Mouse (Mus musculus): ENCODE results near the gene Pepd.
A peak's percentile ranks its signal among the peaks of the same experiment; 100 is the strongest.

Pepd gene

GRCm38 (mm10) chr7:34911919-34912897, at the start of gene Pepd:
Pepd (plus strand) TSS chr7:34912379.
- peak; percentile 82 for DNase-seq (ENCODE audit: low spot score in 2 of 2)

- DNase-seq (ENCODE audit: low spot score in 2 of 2), result no peak
Measured at GRCm38 (mm10) chr7:34867289-34867688, 44.9 kb upstream of the Pepd start.

- no peak for DNase-seq (ENCODE audit: low spot score in 2 of 2)
Measured at GRCm38 (mm10) chr7:34869693-34870092, 42.5 kb upstream of the Pepd start.

- no peak for DNase-seq (ENCODE audit: low spot score in 2 of 2)
Measured at GRCm38 (mm10) chr7:34876787-34877186, 35.4 kb upstream of the Pepd start.

GRCm38 (mm10) chr7:34877820-34878219, 34.4 kb upstream of the Pepd start:
- DNase-seq (ENCODE audit: low spot score in 2 of 2), result peak; percentile 12 to 16

- DNase-seq (ENCODE audit: low spot score in 2 of 2), result no peak
Measured at GRCm38 (mm10) chr7:34888441-34888840, 23.7 kb upstream of the Pepd start.

- peak; percentile 8 to 12 for DNase-seq (ENCODE audit: low spot score in 2 of 2)
Measured at GRCm38 (mm10) chr7:34888891-34889290, 23.3 kb upstream of the Pepd start.

GRCm38 (mm10) chr7:34892845-34893244, 19.3 kb upstream of the Pepd start:
- DNase-seq (ENCODE audit: low spot score in 2 of 2), result no peak

GRCm38 (mm10) chr7:34896461-34896860, 15.7 kb upstream of the Pepd start:
- no peak for DNase-seq (ENCODE audit: low spot score in 2 of 2)

GRCm38 (mm10) chr7:34897058-34897457, 15.1 kb upstream of the Pepd start:
- peak; percentile 26 to 32 for DNase-seq (ENCODE audit: low spot score in 2 of 2)

- DNase-seq (ENCODE audit: low spot score in 2 of 2), result no peak
Measured at GRCm38 (mm10) chr7:34910096-34911066, 1.8 kb upstream of the Pepd start.

GRCm38 (mm10) chr7:34913956-34914355, 1.8 kb downstream of the Pepd start:
- DNase-seq (ENCODE audit: low spot score in 2 of 2), result no peak

GRCm38 (mm10) chr7:34915555-34915954, 3.4 kb downstream of the Pepd start:
- no peak for DNase-seq (ENCODE audit: low spot score in 2 of 2)

- no peak for DNase-seq (ENCODE audit: low spot score in 2 of 2)
Measured at GRCm38 (mm10) chr7:34917558-34917957, 5.4 kb downstream of the Pepd start.

GRCm38 (mm10) chr7:34917998-34918397, 5.8 kb downstream of the Pepd start:
- DNase-seq (ENCODE audit: low spot score in 2 of 2), result no peak

GRCm38 (mm10) chr7:34918416-34918815, 6.2 kb downstream of the Pepd start:
- DNase-seq (ENCODE audit: low spot score in 2 of 2), result no peak

- DNase-seq (ENCODE audit: low spot score in 2 of 2), result no peak
Measured at GRCm38 (mm10) chr7:34919054-34919453, 6.9 kb downstream of the Pepd start.

GRCm38 (mm10) chr7:34919809-34920208, 7.6 kb downstream of the Pepd start:
- no peak for DNase-seq (ENCODE audit: low spot score in 2 of 2)

- DNase-seq (ENCODE audit: low spot score in 2 of 2), result no peak
Measured at GRCm38 (mm10) chr7:34925208-34925607, 13.0 kb downstream of the Pepd start.

GRCm38 (mm10) chr7:34925956-34926355, 13.8 kb downstream of the Pepd start:
- DNase-seq (ENCODE audit: low spot score in 2 of 2), result no peak

GRCm38 (mm10) chr7:34929614-34930262, 17.6 kb downstream of the Pepd start:
- peak in 1 of 2 experiments; percentile 16 for DNase-seq (ENCODE audit: low spot score in 2 of 2)

All from right cerebral cortex, postnatal 36 days (tissue).